Mouse (Mus musculus) kidney, adult 9 months (tissue): ENCODE data around the gene Gm7271.
A peak's percentile ranks its signal among the peaks of the same experiment; 100 is the strongest.

Experiments
- DNase-seq: peaks from one replicate; pipeline ENCODE4 v3.0.0; 2022

Gm7271 gene

DNA sequence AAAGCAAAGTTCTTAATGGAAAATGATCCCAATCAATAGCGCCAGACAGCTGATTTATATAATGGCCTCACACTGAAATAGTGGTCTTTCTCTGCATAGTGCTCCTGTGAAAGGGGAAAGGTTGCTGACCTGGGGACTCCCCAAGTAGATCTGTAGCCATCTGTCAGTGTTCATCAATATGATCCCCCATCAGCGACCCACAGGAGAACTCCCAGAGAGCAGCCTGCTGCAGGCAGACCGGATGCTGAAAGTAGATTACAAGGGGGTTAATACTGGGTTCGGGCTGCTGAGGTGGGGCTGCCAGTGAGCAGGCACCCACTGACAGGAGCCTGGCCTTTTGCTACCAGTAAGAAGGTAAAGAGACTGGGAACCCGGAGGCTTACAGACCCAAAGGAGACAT lies at the start of gene Gm7271:
Gm7271 (plus strand) TSS at position 230 of the 400 bp plus-strand sequence.
- DNase-seq = no peak

- DNase-seq = no peak
Measured at GRCm38 (mm10) chr5:76437100-76437499, 46.7 kb upstream of the Gm7271 start.

- DNase-seq = no peak
Measured at GRCm38 (mm10) chr5:76437696-76438095, 46.1 kb upstream of the Gm7271 start.

- no peak for DNase-seq
Measured at GRCm38 (mm10) chr5:76441431-76441830, 42.4 kb upstream of the Gm7271 start.

GRCm38 (mm10) chr5:76474931-76475330 lies 8.9 kb upstream of the Gm7271 start:
- no peak for DNase-seq

GRCm38 (mm10) chr5:76476873-76477272 lies 7.0 kb upstream of the Gm7271 start:
- DNase-seq = no peak

- DNase-seq = no peak
Measured at GRCm38 (mm10) chr5:76477764-76478163, 6.1 kb upstream of the Gm7271 start.

DNA sequence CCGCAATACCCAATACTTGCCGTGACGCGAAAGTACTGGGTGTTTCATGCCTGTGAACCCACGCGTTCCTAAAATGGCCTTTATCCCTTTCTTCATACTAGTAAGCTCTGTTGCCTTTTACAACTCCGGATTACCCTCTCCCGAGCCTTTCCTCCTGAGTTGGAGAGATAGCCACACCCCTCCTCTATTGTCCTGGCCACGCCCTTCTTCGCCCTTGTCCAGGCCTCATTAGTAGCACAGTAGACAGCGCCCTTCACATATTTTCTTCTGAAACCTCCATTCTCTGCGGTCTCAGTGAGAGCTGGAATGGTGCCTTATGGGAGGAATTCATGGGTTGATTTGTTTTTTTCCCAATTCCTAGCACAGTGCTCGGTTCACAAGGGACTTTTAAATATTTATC lies 11.3 kb downstream of the Gm7271 start:
- no peak for DNase-seq

- no peak for DNase-seq
Measured at GRCm38 (mm10) chr5:76522446-76522845, 38.6 kb downstream of the Gm7271 start.

DNA sequence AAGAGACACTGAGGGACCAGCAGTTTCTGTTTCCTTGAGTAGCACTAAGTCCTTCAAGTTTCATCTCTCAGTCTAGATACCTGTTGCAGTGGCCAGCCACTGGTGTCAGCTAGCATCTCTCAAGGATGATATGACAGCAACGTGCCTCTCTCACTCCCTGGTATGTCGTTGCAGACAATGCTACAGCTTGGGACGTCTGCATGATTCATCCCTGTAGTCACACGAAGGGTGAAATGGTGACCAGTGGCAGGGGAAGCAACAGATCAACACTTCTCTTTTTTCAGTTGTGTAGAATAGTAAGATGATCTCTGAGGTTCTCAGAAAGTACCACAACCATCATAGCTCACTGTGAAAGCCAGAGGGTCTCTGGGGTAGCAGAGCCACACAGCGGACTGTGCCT lies 40.8 kb downstream of the Gm7271 start:
- no peak for DNase-seq

- no peak for DNase-seq
Measured at GRCm38 (mm10) chr5:76525066-76525465, 41.2 kb downstream of the Gm7271 start.

GRCm38 (mm10) chr5:76525829-76526228 lies 42.0 kb downstream of the Gm7271 start:
- no peak for DNase-seq

DNA sequence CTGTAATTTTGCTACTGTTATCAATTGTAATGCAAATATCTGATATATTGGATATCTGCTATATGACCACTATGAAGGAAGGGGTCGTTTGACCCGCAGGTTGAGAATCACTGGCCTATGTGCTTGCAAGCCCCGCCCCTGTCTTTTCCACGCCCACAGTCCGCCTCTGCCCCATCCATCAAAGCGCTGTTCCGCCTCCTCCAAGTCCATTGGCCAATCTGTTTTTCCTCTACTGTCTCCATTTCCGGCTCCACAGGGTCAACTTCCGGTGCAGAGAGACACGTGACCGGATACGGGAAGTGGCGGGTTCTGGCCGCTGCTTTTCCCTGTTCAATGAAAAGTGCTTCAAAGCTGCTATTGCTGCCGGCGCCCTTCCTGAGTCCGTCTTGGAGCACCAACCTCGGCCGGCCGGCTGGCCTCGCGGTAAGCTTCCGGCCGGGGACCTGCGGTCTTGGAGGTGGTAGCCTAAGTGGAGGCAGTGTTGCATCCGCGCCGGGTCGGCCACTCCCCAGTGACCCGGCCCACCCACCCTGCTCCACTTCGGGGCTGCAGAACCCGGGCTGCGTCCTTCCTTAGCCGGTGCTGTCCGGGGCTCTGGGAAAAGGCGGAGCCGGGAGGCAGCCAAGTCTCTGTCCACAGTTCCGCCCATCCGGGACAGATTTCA lies 45.3 kb downstream of the Gm7271 start, which contains the start of gene Exoc1:
Exoc1 (plus strand) TSS at position 272 of the 664 bp plus-strand sequence.
- peak; percentile 97 for DNase-seq

DNA sequence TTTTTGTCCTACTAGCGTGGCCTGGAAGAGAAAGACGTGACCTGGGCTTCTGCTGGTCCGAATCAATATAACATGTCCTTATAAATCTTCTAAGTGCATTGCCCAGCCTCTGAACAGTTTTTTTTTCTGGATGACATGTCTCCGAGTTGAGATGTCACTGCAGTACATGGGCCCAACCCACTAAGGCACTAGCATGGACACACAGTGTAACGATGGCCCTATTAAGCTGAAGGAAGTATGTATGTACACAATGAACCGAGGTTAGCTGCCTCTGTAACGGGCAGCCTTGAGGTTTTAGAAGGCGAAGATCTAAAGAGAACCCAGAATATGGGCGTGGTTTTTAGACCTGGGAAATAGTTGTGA lies 45.8 kb downstream of the Gm7271 start:
- no peak for DNase-seq

DNA sequence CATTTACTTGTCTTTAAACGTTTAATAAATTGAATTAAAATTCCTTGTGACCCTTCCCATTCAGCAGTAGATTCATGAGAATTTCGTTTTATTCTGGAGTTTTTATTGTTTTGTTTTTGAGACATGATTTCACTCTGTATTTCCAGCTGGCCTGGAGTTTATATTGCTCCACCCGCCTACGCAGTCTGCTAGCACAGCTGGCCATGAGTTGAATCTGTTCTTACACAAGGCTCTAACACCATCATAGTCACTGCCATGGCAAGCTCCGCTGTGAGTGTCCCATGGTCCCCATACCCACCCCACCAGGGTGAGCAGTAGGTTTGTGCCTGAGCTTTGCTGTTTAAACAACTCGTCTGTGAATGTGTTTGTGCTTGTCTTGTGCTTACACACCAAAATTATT lies 49.3 kb downstream of the Gm7271 start:
- no peak for DNase-seq

DNA sequence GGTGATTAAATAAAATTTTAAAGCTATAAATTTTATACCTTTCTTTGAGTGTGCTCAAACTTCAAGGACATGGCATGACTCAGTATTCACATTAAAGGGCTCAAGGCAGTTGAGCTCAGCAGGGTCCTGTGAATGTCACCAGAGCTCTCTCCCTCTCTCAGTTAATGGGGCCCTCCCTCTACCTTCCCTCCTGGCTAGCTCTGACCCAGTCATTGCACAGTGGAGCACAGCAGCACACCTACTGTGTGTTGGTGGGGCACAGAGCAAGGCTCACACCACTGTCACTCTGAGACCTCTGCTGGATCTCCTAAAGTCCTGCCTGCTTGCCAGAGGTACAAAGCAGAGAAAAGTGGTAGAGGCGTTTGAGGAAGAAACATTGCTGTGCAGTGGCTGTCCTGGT lies 52.4 kb downstream of the Gm7271 start:
- DNase-seq = no peak

DNA sequence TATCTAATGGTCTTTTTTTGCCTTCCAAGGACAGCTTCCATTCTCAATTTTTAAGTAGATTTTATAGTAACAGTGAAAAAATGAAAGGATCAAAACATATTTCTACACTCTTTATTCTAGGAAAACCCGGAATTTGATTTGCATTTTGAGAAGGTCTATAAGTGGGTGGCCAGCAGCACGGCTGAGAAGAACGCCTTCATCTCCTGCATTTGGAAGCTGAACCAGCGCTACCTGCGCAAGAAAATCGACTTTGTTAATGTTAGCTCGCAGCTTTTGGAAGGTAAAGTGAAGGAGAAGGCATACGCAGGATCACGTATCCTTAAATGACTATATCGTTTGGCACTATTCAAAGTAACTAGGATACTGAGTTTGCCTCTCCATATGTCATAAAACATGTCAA lies 53.7 kb downstream of the Gm7271 start:
- DNase-seq = no peak

DNA sequence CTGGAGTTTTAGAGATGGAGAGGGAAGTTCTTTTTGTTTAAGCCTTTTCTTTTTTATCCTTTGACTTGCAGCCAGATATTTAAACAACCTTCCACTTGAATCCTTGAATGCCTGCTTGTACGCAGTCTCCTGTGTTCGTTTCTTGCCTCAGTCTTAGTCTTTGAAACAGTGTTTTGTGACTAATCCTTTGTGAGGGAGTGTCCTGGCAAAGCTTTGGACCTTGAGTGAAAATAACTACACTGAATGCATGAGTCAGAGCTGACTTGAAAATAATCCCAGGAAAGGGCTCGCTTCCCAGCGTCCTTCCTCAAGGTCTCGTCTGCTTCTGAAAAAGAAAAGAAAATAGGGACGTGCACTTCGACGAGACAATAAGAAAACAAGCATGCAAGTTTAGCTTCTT lies 56.3 kb downstream of the Gm7271 start:
- DNase-seq = no peak

DNA sequence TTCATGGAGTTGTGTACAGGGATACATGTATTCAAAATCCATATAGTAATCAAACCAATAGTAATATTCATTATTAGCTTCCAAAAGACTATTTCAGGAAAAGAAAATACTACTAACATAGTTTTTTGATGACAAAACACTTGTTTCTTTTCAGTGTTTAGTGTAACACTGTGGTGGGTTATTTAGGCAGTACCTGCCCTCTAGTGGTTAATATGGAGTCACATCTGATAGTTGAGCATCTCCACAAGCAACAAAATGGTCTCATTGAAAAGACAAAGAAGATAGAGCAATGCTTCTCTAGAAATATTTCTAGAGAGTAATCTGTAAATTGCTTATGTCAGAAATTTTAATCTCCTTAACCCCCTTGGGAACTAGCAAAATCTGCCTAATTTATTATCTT lies 57.0 kb downstream of the Gm7271 start:
- DNase-seq = no peak

- no peak for DNase-seq
Measured at GRCm38 (mm10) chr5:76543200-76543599, 59.4 kb downstream of the Gm7271 start.

- no peak for DNase-seq
Measured at GRCm38 (mm10) chr5:76550426-76550825, 66.6 kb downstream of the Gm7271 start.

- peak; percentile 73 for DNase-seq
Measured at GRCm38 (mm10) chr5:76565321-76565720, 81.5 kb downstream of the Gm7271 start.
